Mouse (Mus musculus) testis, adult 2 months (tissue): ENCODE results near the gene Esrrg.

Source experiments
- CTCF ChIP-seq: fragments of 200-500 bp; IDR thresholded peaks from 2 replicates; pipeline ENCODE4 v1.5.1; 2012; ENCODE audit warnings: low read depth, mild to moderate bottlenecking, inconsistent platforms, low read length, moderate library complexity; ENCODE audit not compliant: control insufficient read depth, insufficient read depth, insufficient replicate concordance
- POLR2A ChIP-seq: fragments of 200-500 bp; IDR thresholded peaks from 2 replicates; pipeline ENCODE4 v1.6.1; 2012; ENCODE audit warnings: low read depth, mild to moderate bottlenecking, inconsistent platforms, low read length, moderate library complexity; ENCODE audit not compliant: control insufficient read depth

DNA sequence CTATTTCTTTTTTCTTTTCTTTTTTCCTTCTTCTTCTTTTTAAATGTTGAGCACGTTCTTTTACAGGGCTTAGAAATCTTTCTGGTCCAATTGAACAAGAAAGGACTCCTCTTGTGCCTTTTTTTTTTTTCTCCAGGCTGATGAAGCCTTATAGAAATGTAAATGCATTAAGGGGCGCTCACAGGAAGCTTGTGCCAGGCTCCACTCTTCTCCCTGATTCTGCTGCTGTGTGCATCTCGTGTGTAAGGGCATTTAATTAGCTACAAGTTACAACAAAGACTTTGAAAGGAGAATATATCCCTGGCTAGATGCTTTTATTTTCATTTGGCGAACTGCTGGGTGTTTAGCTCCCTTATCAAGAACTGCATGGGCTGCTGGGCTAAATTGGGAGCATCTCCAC lies 374.6 kb downstream of the Esrrg start:
- TF ChIP-seq CTCF: no peak
- no peak for TF ChIP-seq POLR2A
